Mouse (Mus musculus): Measurements from ENCODE around the gene Trmt2b.

GRCm38 (mm10) chrX:134174699-134175098 is 102.1 kb downstream of the Trmt2b start:
- no peak for TF ChIP-seq POLR2A (IDR thresholded peaks at IDR 0.05; ENCODE audit: borderline replicate concordance, extremely low read depth, low read depth, low read length)
- no peak for TF ChIP-seq CTCF (IDR thresholded peaks at IDR 0.05; ENCODE audit: insufficient read depth, low read length)

Data from lung, adult 2 months (tissue).